Mouse (Mus musculus) hindbrain, postnatal 0 days (tissue): ENCODE measurements at regions not wholly inside any gene's neighbourhood (a gene's known extent, or its start where the extent isn't known, plus 50 kb on each side); places are given as distances from the start of the nearest gene placed in this dataset.

ENCODE experiments used
- ATAC-seq: fragments of 200-750 bp; cut with Nextera tagmentation; 2 replicates; pipeline ENCODE4 v1.8.0; 2017; ENCODE audit warnings: mild to moderate bottlenecking, moderate TSS enrichment, moderate library complexity
- DNase-seq: peaks from one replicate; pipeline ENCODE4 v3.0.0-alpha.2; 2015; ENCODE audit warnings: low spot score
- H3K27ac ChIP-seq: fragments of 300-500 bp; sonication (generic); 2 replicates; pipeline ENCODE4 v1.5.1; 2014; ENCODE audit warnings: mild to moderate bottlenecking
- H3K27me3 ChIP-seq: fragments of 300-500 bp; sonication (generic); 2 replicates; pipeline ENCODE4 v1.6.1; 2014; ENCODE audit warnings: low read length, mixed read lengths; ENCODE audit not compliant: insufficient read depth
- H3K36me3 ChIP-seq: fragments of 300-500 bp; sonication (generic); 2 replicates; pipeline ENCODE4 v1.6.1; 2014; ENCODE audit warnings: low read length, mixed read lengths; ENCODE audit not compliant: insufficient read depth
- H3K4me1 ChIP-seq: fragments of 300-500 bp; sonication (generic); 2 replicates; pipeline ENCODE4 v1.6.1; 2014; ENCODE audit warnings: antibody characterized with exemption, low read length, mixed read lengths; ENCODE audit not compliant: insufficient read depth
- H3K4me2 ChIP-seq: fragments of 300-500 bp; sonication (generic); 2 replicates; pipeline ENCODE4 v1.6.1; 2014; ENCODE audit warnings: low read depth, mild to moderate bottlenecking, low read length, moderate library complexity, mixed read lengths
- H3K4me3 ChIP-seq: fragments of 300-500 bp; sonication (generic); 2 replicates; pipeline ENCODE4 v1.5.1; 2014; ENCODE audit warnings: low read length
- H3K9ac ChIP-seq: fragments of 300-500 bp; sonication (generic); replicated peaks from 2 replicates; pipeline ENCODE4 v1.6.1; 2014; ENCODE audit warnings: mild to moderate bottlenecking, low read length, moderate library complexity, mixed read lengths
- H3K9me3 ChIP-seq: fragments of 300-500 bp; sonication (generic); 2 replicates; pipeline ENCODE4 v1.6.1; 2016; ENCODE audit warnings: low read length, mixed read lengths
- CTCF ChIP-seq: IDR thresholded peaks from 2 replicates; pipeline ENCODE4 v1.5.1; 2016; ENCODE audit warnings: antibody characterized with exemption, control low read depth, low read depth
- WGBS: fragments of 180-500 bp; shearing (Covaris S2); extraction: QIAGEN DNeasy Blood & Tissue Kit; methylation state at CpG from one replicate; pipeline ENCODE4 v1.1.7; 2014; 5-methylcytosine and 5-hydroxymethylcytosine counted together

- Histone ChIP-seq H3K27me3 (no peaks in the 10 kb centered on the region), H3K27ac (no peak overlapping the region), H3K4me3 (no peak overlapping the region), H3K9ac (no peak overlapping the region), H3K4me1 (no peaks in the 10 kb centered on the region), H3K36me3 (no peaks in the 10 kb centered on the region), H3K9me3 (peaks cover 4% of the 10 kb centered on the region; the same call in 1 of the 2 replicates), H3K4me2 (no peak overlapping the region)
- ATAC-seq: no peak
- WGBS: 82% methylated on average over 7 of the region's 7 CpGs
- no peak for TF ChIP-seq CTCF
- no peak for DNase-seq
Measured at GRCm38 (mm10) chr16:8993521-8994250, 163.8 kb downstream of the 1810013L24Rik start.

DNA sequence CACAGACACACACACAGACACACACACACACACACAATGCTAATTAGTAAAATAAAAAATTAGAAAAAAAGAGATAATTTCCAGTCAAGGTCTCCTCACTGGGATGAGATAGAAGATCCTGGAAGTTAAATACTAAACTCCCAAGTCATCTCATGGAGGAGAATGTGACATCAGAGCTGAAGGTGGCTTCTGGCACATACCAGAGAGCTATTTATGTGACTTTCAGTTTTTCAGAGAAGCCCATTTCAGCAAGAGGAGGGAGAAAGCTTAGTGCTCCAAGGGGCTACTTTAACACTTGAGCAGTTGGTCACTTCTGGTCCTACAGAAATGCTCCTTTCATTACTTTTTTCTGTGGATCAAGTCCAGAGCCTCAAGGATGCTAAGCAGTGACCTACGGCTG lies 164.6 kb downstream of the 1810013L24Rik start:
- Histone ChIP-seq H3K9ac (no peak overlapping the region), H3K4me1 (no peaks in the 10 kb centered on the region), H3K36me3 (no peaks in the 10 kb centered on the region), H3K4me2 (no peak overlapping the region), H3K4me3 (no peak overlapping the region), H3K9me3 (peaks cover 4% of the 10 kb centered on the region; the same call in 1 of the 2 replicates), H3K27me3 (no peaks in the 10 kb centered on the region), H3K27ac (no peak overlapping the region)
- 88% methylated on average over 1 of the region's 1 CpGs for WGBS
- no peak for ATAC-seq
- TF ChIP-seq CTCF: no peak
- DNase-seq: no peak

DNA sequence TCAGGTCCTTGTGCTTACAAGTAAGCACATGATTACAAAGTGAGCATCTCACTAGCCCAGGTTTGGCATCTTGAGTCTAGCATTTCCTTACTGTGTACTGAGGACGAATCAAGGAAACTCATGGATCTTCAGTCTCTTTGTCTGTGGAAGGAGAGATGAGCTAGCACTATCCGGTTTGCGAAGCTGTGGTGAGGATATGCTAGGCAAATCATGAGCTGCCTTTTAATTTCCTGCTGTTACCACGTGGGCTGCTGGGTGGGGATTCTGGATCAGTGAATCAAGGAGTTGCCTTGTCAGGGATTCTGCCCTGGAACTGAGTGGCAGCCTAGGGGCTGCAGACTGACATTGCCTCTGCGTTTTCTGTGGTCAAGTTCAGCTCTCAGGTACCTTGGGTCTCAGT lies 167.3 kb downstream of the 1810013L24Rik start:
- Histone ChIP-seq H3K27me3 (no peaks in the 10 kb centered on the region), H3K4me1 (no peaks in the 10 kb centered on the region), H3K27ac (no peak overlapping the region), H3K9me3 (no peaks in the 10 kb centered on the region), H3K4me3 (no peak overlapping the region), H3K4me2 (no peak overlapping the region), H3K36me3 (no peaks in the 10 kb centered on the region), H3K9ac (no peak overlapping the region)
- DNase-seq (peak; percentile 21), ATAC-seq (peak; percentile 59; the same call in 1 of the 2 replicates)
- WGBS: 61% methylated on average over 5 of the region's 5 CpGs
- no peak for TF ChIP-seq CTCF

GRCm38 (mm10) chr16:9004012-9004411 lies 174.1 kb downstream of the 1810013L24Rik start:
- ATAC-seq (peak; percentile 81), DNase-seq (peak; percentile 76)
- Histone ChIP-seq H3K27ac (no peak overlapping the region), H3K36me3 (no peaks in the 10 kb centered on the region), H3K9ac (no peak overlapping the region), H3K4me3 (no peak overlapping the region), H3K4me2 (no peak overlapping the region), H3K9me3 (no peaks in the 10 kb centered on the region), H3K27me3 (no peaks in the 10 kb centered on the region), H3K4me1 (no peaks in the 10 kb centered on the region)
- whole genome bisulfite sequencing: 23% methylated on average over 6 of the region's 6 CpGs
- no peak for TF ChIP-seq CTCF

DNA sequence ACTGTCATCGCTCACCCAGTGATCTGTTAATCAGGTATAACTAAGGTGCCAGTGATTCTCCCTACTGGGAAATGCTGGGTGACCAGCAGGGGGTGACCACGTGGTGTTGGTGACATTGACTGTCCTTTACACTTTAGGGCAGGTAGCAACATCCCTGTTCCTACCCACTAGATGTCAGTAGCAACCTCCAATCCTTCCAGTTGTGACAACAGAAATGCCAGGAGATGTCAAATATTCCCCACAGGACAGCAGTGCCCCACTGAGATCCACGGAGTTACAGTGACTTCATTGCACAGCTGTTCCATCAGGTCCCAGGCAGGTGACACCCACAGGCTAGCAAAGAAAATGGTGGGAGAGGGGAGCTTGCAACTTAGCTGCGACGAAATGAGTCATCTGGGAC lies 176.0 kb downstream of the 1810013L24Rik start:
- WGBS: 30% methylated on average over 5 of the region's 5 CpGs
- H3K27ac ChIP-seq: no peak overlapping the region
- H3K4me3 ChIP-seq: no peak overlapping the region
- no peak overlapping the region for H3K4me2 ChIP-seq
- DNase-seq (peak; percentile 52), ATAC-seq (peak; percentile 48; the same call in 1 of the 2 replicates)
- TF ChIP-seq CTCF: peak; percentile 65
- no peaks in the 10 kb centered on the region for H3K4me1 ChIP-seq
- H3K9ac ChIP-seq: no peak overlapping the region
- H3K9me3 ChIP-seq: no peaks in the 10 kb centered on the region
- H3K27me3 ChIP-seq: no peaks in the 10 kb centered on the region; the same call in 1 of the 2 replicates
- H3K36me3 ChIP-seq: no peaks in the 10 kb centered on the region

DNA sequence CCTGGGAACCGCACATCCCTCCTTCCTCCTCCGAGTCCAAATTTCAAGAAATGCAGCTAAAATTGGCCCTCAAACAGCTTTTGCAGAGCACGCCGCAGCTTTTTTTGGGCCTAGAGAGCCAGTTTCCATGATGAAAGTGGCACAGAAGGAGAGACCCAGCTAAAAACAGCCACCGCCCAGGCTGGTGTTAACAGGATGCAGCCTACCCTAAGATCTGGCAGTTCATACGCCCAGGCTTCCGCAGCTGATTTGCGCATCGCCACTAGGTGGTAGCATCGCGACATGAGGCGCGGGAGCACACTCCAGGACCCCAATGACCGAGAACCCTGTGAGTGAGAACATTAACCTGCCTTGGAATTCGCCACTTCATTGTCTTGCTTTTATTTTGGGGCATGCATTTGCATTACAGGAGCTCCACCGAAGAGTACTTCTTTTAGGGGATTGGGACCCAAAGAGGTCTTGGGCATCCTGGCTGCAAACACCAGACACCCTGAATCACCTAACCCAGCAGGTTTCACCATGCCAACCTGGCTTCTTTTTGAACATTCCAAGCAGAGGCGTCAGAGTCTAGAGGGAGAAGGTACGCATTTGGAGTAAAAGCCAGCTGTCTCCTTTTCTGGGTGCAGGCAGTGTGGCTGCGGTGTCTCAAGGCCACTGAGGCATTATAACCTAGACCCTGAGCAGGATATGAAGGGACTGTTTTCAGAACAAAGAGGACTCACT lies 179.6 kb downstream of the 1810013L24Rik start:
- ATAC-seq (peak; percentile 88), DNase-seq (peak; percentile 93)
- 21% methylated on average over 19 of the region's 19 CpGs for WGBS
- Histone ChIP-seq H3K9ac (no peak overlapping the region), H3K9me3 (no peaks in the 10 kb centered on the region), H3K4me1 (no peaks in the 10 kb centered on the region), H3K4me2 (no peak overlapping the region), H3K27me3 (no peaks in the 10 kb centered on the region; the same call in 1 of the 2 replicates), H3K36me3 (no peaks in the 10 kb centered on the region), H3K27ac (no peak overlapping the region), H3K4me3 (no peak overlapping the region)
- peak; percentile 99 for TF ChIP-seq CTCF

GRCm38 (mm10) chr16:9011077-9011476 lies 181.2 kb downstream of the 1810013L24Rik start:
- TF ChIP-seq CTCF: no peak
- WGBS: 91% methylated on average over 1 of the region's 1 CpGs

More at GRCm38 (mm10) chr16:9011077-9011476, 181.2 kb downstream of the 1810013L24Rik start:
- Histone ChIP-seq H3K27ac (no peak overlapping the region), H3K9me3 (no peaks in the 10 kb centered on the region), H3K9ac (no peak overlapping the region), H3K36me3 (no peaks in the 10 kb centered on the region), H3K4me2 (no peak overlapping the region), H3K27me3 (no peaks in the 10 kb centered on the region; the same call in 1 of the 2 replicates), H3K4me1 (no peaks in the 10 kb centered on the region), H3K4me3 (no peak overlapping the region)
- no peak for DNase-seq
- ATAC-seq: no peak
